Mouse (Mus musculus): ENCODE results near the gene Tunar. TPM values are rescaled to one million over a fixed set of nuclear protein-coding genes. Genes with fewer than 3 reads are reported as not detected.

Tunar gene
- not detected in 2 replicates for polyA plus RNA-seq (2012; rRNA removed; ENCODE audit: low replicate concordance)

DNA sequence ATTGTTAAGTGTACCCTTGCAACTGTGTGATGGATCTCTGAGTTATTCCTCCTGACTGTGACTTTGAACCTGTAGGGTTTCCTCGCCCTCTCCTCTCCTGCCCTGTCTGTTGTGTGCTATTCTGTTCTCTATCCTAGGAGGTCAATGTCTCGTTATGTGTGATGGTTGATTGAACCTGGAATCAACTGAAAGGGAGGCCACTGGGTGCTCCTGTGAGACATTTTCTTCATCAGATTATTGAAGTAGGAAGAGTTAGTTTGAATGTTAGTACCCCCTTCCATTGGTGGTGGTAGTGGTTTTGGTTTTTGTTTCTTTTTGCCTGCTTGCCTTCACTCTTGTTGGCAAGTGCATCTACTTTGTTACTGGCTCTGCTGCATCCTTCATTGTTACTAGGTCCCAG is at the start of gene Tunar:
TSS of gene Tunar (plus strand) at position 301 of the 400 bp plus-strand sequence.

Other genes starting within 250 kb of the Tunar start
- gene Tcl1b2, start 187.9 kb upstream of the Tunar start, polyA plus RNA-seq (2012; rRNA removed; ENCODE audit: low replicate concordance): not detected in 2 replicates
- gene Tcl1b1, start 174.2 kb upstream of the Tunar start, polyA plus RNA-seq (2012; rRNA removed; ENCODE audit: low replicate concordance): not detected in 2 replicates
- gene Tcl1b5, start 157.5 kb upstream of the Tunar start, polyA plus RNA-seq (2012; rRNA removed; ENCODE audit: low replicate concordance): not detected in 2 replicates
- not detected in 2 replicates for gene Tcl1b3, start 142.8 kb upstream of the Tunar start, polyA plus RNA-seq (2012; rRNA removed; ENCODE audit: low replicate concordance)
- gene Tcl1b4, start 131.9 kb upstream of the Tunar start, polyA plus RNA-seq (2012; rRNA removed; ENCODE audit: low replicate concordance): not detected in 2 replicates
- not detected in 2 replicates for gene Tcl1, start 111.1 kb upstream of the Tunar start, polyA plus RNA-seq (2012; rRNA removed; ENCODE audit: low replicate concordance)
- 0.44 and 0.48 TPM in 2 replicates for gene D430019H16Rik, start 120.0 kb downstream of the Tunar start, polyA plus RNA-seq (2012; rRNA removed; ENCODE audit: low replicate concordance)
- gene Bdkrb2, start 229.4 kb downstream of the Tunar start, polyA plus RNA-seq (2012; rRNA removed; ENCODE audit: low replicate concordance): 3.3 and 4.2 TPM in 2 replicates